Comparison of ENCODE assay signal across 21 mouse cellular contexts in the genomic region with DNA sequence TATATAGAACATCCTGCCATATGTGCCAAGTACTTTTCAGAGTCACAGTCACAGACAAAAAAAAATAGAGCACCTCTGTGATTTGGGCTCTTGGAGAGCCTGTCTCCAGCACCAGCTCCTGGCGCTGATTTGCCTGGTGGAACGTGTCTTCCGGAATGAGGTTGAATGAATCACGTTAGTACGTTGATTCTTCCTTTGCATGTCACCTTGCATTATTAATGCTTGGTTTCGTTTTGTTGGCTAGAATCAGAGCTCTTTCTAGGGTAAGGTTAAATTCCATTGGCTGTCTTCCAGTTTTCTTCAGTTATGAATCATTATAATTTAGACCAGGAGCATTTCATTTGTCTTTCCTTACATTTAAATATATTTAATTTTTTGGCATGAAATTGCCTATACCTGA.
DNase-seq lines count a peak whose midpoint lies in the region; ATAC-seq and TF ChIP-seq lines count a peak whose summit lies in the region.
"Had no signal": no experiment of that assay in that cellular context is flagged by ENCODE, and none has a peak within 500 bp of the region (broad histone marks: within the 10 kb centered on the region; RNA-seq: fewer than 3 reads in every experiment).

No protein-coding gene starts in this region.

- H3K9me3 ChIP-seq in hindbrain, postnatal 0 days (ENCODE audit: low read length), result no peaks in the 10 kb centered on the region
- no peaks in the 10 kb centered on the region for H3K9me3 ChIP-seq in hindbrain, embryonic 13.5 days
- H3K9me3 ChIP-seq: embryonic facial prominence, embryonic 13.5 days; forebrain, embryonic 15.5 days; heart, embryonic 10.5 days; hindbrain, embryonic 12.5 days had no signal

- no peak overlapping the region for H3K4me2 ChIP-seq in hindbrain, postnatal 0 days (ENCODE audit: low read depth, low read length)
- H3K4me2 ChIP-seq in hindbrain, embryonic 13.5 days, result no peak overlapping the region
- H3K4me2 ChIP-seq: embryonic facial prominence, embryonic 13.5 days; forebrain, embryonic 15.5 days; hindbrain, embryonic 12.5 days had no signal

- H3K36me3 ChIP-seq in hindbrain, postnatal 0 days (ENCODE audit: insufficient read depth, low read length), result no peaks in the 10 kb centered on the region
- H3K36me3 ChIP-seq in hindbrain, embryonic 13.5 days, result no peaks in the 10 kb centered on the region
- H3K36me3 ChIP-seq: embryonic facial prominence, embryonic 13.5 days; forebrain, embryonic 15.5 days; heart, embryonic 10.5 days; hindbrain, embryonic 12.5 days had no signal

- 45% methylated on average over 6 of the region's 6 CpGs for WGBS in hindbrain, postnatal 0 days
- 67% methylated on average over 6 of the region's 6 CpGs for WGBS in hindbrain, embryonic 13.5 days

- no peak overlapping the region for H3K27ac ChIP-seq in hindbrain, postnatal 0 days
- no peak overlapping the region for H3K27ac ChIP-seq in hindbrain, embryonic 13.5 days
- H3K27ac ChIP-seq: embryonic facial prominence, embryonic 13.5 days; forebrain, embryonic 15.5 days; heart, embryonic 10.5 days; hindbrain, embryonic 12.5 days had no signal

- TF ChIP-seq CTCF in hindbrain, postnatal 0 days (IDR thresholded peaks at IDR 0.05; ENCODE audit: low read depth), result no peak

- no peak for ATAC-seq in hindbrain, postnatal 0 days
- ATAC-seq in hindbrain, embryonic 13.5 days (ENCODE audit: low FRiP score), result no peak
- ATAC-seq in granulocyte monocyte progenitor cell, adult 5-6 weeks (replicated peaks; ENCODE audit: poor library complexity, severe bottlenecking), result no peak
- no peak for ATAC-seq in inflammation-experienced regulatory T-cells, adult 6 months
- ATAC-seq: activated CD4-positive, CD25-positive, alpha-beta regulatory T cell, adult 4 months; forebrain, embryonic 15.5 days; intestine, embryonic 16.5 days; Patski had no signal

- H3K4me3 ChIP-seq in hindbrain, postnatal 0 days (ENCODE audit: low read length), result no peak overlapping the region
- H3K4me3 ChIP-seq in hindbrain, embryonic 13.5 days, result no peak overlapping the region
- H3K4me3 ChIP-seq: embryonic facial prominence, embryonic 13.5 days; forebrain, embryonic 15.5 days; heart, embryonic 10.5 days; hindbrain, embryonic 12.5 days had no signal

- H3K9ac ChIP-seq in hindbrain, postnatal 0 days (replicated peaks; ENCODE audit: low read length), result no peak overlapping the region
- H3K9ac ChIP-seq in hindbrain, embryonic 13.5 days, result no peak overlapping the region
- H3K9ac ChIP-seq: embryonic facial prominence, embryonic 13.5 days; forebrain, embryonic 15.5 days; hindbrain, embryonic 12.5 days had no signal

- peak; percentile 56 to 74 for DNase-seq in cerebellum, postnatal 10 days
- DNase-seq in cerebellum, adult 9-10 months, result no peak
- peak; percentile 48 for DNase-seq in hindbrain, postnatal 0 days (ENCODE audit: low spot score)
- peak; percentile 63 for DNase-seq in Muller cell, postnatal 12 days (ENCODE audit: inconsistent ontology term)
- peak; percentile 32 for DNase-seq in retina, embryonic 14.5 days (ENCODE audit: low spot score)
- DNase-seq: cerebellum, adult 18-20 months; gastrocnemius, postnatal 14 days; heart, adult 18-20 months; heart, postnatal 10 days; heart, postnatal 4 days; kidney, adult 2 months had no signal

- no peaks in the 10 kb centered on the region for H3K27me3 ChIP-seq in hindbrain, postnatal 0 days (ENCODE audit: insufficient read depth, low read length)
- no peaks in the 10 kb centered on the region for H3K27me3 ChIP-seq in hindbrain, embryonic 13.5 days
- H3K27me3 ChIP-seq: embryonic facial prominence, embryonic 13.5 days; forebrain, embryonic 15.5 days; hindbrain, embryonic 12.5 days; Patski had no signal

- H3K4me1 ChIP-seq in hindbrain, postnatal 0 days (ENCODE audit: insufficient read depth, low read length), result no peaks in the 10 kb centered on the region
- H3K4me1 ChIP-seq in hindbrain, embryonic 13.5 days (replicated peaks), result no peaks in the 10 kb centered on the region
- H3K4me1 ChIP-seq: embryonic facial prominence, embryonic 13.5 days; forebrain, embryonic 15.5 days; heart, embryonic 10.5 days; hindbrain, embryonic 12.5 days had no signal
